Mouse (Mus musculus) neural tube, embryonic 10.5 days (tissue): ENCODE data around the gene Celf3.

Experiments used
- DNase-seq: peaks from one replicate; pipeline ENCODE4 v3.0.0-alpha.2; 2017; ENCODE audit warnings: low spot score; ENCODE audit errors: extremely low spot score

The Celf3 gene

DNA sequence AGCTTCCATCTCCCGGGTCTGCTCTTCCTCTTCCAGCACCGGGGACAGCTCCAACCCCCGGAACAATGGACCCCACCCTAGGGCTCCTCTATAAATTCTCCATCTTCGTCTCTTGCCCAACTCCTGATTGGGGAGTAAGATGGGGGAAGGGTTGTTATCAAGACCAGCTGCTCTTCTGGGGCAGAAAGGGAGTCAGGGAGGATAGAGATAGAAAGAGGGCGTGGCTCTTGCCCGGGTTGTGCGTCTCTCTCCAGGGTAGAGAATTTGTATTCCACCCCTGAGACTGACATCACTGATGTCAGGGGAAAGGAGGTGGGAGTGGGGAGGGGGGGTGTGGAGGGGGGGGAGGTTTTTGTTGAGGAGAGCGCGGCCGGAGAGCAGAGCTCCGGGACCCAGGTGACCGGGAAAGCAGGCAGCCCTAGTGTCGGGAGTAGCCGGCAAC, at the start of gene Celf3:
Gene Celf3 (plus strand): TSS at position 315 of the 442 bp plus-strand sequence.
- peak; percentile 69 for DNase-seq

DNA sequence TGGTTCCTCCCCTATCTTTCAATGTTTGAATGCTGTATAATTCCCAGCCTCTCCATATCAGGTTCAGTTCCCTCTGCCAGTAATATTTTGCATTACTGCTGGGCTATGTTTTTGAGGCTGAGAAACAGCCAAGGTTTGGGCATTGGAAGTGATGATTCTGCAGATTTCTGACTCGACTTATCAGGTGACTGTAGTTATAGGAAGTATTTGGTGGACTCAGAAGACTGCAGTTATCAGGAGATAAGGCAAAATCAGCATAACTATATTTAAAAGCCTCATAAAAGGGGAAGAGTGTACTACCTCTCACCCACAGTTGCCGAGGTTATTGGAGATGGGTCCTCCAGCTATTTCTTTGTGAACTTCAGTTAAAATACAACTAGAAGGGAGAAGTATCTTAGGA, 47.1 kb upstream of the Celf3 start:
- DNase-seq, result no peak

DNA sequence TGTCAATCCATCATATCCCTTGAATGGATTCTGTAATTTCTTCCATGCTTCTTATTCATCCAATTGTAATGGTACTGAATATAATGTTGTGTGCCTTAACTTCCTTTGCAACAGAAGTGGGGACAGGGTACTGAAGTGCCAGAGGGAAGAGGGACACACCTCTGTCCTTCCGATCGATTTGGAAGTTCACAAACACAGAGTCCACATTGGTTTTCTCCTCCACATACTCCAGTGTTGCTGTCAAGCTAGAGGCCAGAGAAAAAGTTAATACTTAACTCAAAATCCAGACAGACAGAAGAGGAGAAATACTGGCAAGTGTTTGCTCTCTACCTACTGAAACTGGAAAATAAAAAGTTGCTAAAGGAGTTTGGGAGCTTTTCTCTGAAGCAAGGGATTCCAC, 43.8 kb upstream of the Celf3 start:
- DNase-seq, result no peak

GRCm38 (mm10) chr3:94436420-94436819, 41.7 kb upstream of the Celf3 start:
- DNase-seq, result no peak

GRCm38 (mm10) chr3:94441182-94441581, 36.9 kb upstream of the Celf3 start:
- DNase-seq, result no peak

DNA sequence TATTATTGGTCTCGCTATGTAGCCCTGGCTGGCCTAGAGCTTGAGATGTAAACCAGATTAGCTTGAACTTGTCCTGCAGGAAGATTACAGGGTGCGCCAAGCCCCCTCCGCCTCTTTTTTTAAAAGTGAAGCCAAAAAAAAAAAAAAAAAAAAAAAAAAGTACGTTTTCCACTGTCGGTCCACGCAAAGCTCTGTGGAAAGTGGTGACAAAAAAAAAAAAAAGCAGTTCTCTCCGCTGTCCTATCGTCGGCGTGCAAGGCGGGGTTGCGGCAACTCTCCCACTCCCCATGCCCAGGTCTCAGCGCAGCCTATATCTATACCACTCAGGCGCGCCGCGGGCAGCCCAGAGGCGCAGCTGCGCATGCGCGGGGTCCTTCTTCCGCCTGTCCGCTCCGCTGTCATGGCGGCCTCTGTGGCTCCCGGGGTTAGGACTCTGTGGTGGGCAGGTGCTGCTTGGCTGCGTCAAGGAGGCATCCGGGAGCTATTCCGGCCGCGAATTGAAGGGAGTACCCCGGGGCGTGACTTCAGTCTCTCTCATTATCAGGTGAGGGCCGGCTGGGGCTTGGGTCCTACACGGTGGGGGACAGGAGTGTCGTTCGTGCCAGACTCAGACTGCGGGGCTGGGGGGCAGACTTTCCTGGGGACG, 35.0 kb upstream of the Celf3 start, which contains the start of gene Mrpl9:
Gene Mrpl9 (plus strand): TSS at position 368 of the 646 bp plus-strand sequence.
- peak; percentile 97 for DNase-seq

- no peak for DNase-seq
Observed at GRCm38 (mm10) chr3:94443597-94443964, 34.5 kb upstream of the Celf3 start, which contains the start of gene Oaz3. Oaz3 (minus strand) TSS chr3:94443915.

DNA sequence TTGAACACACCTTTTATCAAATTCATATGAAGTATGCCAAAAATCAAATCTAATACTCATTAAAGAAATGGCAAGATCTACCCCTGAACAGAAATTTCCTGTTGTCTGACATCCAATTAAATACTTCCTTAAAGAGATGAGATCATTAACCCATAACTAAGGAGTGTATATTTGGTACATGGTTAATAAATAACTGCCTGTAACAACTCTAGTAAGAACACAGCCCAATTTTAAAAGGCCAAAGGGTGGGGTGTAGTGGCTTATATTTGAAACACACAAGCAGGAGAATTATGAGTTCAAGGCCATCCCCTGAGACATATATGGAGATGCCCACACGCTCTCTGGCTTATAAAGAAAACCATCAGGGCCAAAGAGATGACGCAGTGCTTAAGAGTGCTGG, 28.7 kb upstream of the Celf3 start:
- no peak for DNase-seq

GRCm38 (mm10) chr3:94456529-94457000, 21.5 kb upstream of the Celf3 start:
- peak; percentile 86 for DNase-seq

GRCm38 (mm10) chr3:94457055-94457454, 21.0 kb upstream of the Celf3 start:
- no peak for DNase-seq

DNA sequence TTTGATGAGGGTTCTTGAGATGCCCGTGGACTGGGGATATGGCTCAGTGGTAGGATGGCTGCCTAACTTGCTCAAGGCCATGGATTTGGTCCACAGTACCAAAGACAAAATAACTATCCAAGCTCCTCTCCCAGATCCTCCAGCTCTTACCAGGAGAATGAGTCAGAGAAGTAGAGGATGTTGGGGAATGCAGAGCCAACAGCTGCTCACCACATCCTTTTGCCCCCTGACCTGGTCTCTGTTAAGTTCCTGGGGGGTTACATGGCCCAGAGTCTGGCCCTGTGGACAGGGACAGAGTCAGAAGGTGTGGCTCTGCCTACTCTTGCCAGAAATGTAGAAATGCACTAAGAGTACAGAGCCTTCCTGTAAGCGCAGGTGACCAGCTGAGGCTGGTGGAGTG, 18.3 kb upstream of the Celf3 start:
- no peak for DNase-seq

- no peak for DNase-seq
Observed at GRCm38 (mm10) chr3:94463926-94464578, 14.0 kb upstream of the Celf3 start.

- DNase-seq, result no peak
Observed at GRCm38 (mm10) chr3:94465632-94466430, 12.3 kb upstream of the Celf3 start.

DNA sequence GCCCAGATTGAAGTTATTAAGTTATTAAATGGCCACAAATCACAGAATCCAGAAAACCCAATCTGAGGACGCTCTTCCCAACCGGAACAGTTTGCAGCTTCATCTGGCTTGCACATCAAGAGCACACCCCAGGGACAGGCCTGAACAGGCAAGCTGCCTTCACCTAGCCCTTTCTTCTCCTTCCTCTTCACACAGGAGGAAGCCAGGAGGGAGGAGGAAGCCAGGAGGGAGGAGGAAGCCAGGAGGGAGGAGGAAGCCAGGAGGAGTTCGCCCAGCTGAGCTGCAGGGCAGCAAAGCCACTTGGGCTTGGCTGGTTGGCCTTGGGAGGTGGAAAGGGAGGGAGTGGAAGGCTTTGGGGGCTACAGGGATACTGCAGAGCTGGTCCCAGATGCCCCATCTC, 9.2 kb upstream of the Celf3 start:
- no peak for DNase-seq

DNA sequence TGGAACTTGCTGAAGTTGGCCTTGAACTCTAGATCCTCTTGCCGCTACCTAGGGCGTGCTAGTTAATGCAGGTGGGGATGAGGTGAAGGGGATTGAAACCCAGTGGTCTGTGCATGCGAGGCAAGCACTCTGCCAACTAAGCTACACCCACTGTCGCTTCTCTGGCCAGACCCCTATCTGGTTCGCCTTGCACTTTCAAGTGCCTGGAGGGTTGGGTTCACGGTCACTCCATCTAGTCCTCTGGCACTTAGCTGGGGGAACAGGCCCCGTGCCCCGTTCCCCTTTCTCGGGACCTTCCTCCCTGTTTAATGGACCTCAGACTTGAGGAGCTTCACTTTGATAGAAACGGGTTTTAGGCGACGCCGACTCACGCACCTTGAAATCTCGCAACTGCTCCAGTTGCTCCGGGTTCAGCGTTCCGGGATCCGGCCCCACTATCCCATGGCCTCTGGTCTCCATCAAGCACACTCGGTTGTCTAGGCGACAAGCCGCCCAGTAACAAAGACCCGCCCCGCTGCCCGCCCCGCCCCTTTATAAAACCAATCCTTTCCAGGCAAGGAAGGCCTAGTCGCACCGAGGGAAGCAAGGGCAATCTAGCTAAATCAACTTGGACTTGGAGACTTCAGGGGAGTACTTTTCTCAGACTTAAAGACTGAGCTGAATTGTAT, 5.5 kb upstream of the Celf3 start:
- peak; percentile 74 for DNase-seq

- DNase-seq, result no peak
Observed at GRCm38 (mm10) chr3:94473115-94473505, 5.0 kb upstream of the Celf3 start.

DNA sequence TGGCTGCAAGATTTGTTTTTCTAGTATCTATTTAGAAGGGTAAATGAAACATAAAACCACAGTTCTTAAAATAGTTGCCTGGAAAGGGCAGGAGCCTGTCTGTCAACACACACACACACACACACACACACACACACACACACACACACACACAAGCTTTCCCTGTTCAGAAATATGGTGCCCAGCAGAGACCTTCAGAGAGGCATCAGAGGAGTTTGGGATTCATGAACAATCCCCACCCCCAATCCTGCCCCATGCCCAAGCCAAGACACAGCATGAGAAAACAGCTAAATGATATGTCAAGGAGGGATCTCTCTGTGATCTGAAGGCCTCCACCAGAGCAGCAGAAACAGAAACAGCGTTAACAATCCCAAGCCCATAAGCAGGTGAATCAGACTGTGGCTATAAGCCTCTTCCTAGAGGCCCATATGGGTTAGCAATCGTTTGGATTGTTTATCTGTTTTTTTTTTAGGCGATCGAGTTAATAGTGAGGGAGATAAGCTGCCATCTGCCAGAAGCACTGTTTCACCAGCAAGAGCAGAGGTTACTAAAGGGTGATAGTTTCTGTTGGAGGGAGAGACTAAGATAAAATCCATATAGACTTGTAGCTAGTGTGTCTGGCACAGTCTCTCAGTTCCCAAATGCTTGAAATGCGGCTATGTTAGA, 4.4 kb upstream of the Celf3 start:
- no peak for DNase-seq

DNA sequence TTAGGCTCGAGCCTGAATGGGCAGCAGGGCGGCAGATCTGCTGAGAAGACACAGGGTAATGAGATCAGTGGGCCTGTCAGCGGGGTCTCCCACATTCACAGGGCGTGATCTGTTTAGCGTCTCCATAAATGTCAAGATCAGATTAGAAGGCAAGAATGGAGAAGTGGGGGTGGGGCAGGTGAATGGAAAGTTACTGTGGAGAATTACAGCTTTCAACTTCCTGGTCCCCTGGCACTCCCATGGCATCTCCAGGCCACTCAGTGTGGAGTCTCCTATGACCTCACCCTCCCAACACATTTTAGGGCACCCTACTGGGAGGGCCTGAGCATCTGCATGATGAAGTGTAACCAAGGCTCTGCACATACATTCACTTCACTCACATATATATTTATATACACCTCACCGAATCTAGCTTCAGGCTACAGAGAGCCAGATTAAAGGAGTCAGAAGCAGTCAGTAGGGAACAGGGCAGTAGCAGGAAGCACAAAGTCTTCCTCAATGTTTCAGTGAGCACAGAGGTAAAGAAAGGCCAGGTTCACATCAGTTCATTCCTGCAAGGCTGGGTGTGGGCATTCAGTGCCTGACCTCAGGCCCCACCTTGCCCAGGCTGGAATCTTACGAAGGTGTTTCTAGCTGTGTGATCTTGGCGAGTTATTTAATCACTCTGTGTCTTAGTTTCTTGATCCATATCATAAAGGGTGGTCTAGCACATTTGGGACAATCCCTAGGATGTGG, 1.6 kb upstream of the Celf3 start:
- DNase-seq, result no peak

- DNase-seq, result no peak
Observed at GRCm38 (mm10) chr3:94477444-94477843, 651 bp upstream of the Celf3 start.

- DNase-seq, result no peak
Observed at GRCm38 (mm10) chr3:94478591-94479169, 585 bp downstream of the Celf3 start.
